Mouse (Mus musculus) myocyte (in vitro differentiated cells): ENCODE results near the gene G6pc.

Experiments used
- CEBPB ChIP-seq: IDR thresholded peaks from 2 replicates; pipeline ENCODE4 v1.6.1; 2011; ENCODE audit warnings: mild to moderate bottlenecking, moderate library complexity; ENCODE audit not compliant: poor library complexity, insufficient read depth, severe bottlenecking
- MAX ChIP-seq: IDR thresholded peaks from one replicate; pipeline ENCODE4 v1.6.1; 2011; ENCODE audit warnings: low read depth, mild to moderate bottlenecking, control low read depth
- TCF3 ChIP-seq: IDR thresholded peaks from one replicate; pipeline ENCODE4 v1.6.1; 2011; ENCODE audit warnings: low read depth, control low read depth; ENCODE audit not compliant: insufficient read length

DNA sequence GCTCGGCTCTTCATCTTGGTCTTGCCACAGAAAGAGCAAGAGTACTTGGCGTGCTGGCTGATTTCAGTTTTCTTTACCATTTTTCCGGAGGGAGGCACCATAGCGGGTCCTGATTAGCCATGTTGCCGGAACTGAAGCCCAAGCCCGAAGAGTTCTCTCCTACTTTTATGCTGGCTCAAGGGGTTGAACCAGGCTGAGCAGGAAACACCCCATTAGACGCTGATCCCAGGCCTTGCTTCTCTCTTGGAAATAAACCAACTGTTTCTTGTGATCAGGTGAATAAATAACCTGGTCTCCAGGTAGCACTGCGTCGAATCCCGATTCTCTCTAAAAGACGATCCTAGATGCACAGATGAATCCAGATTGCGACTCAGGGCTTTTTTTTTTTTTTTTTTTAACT, 13.9 kb upstream of the G6pc start:
- no peak for TF ChIP-seq CEBPB
- TF ChIP-seq MAX = no peak
- TF ChIP-seq TCF3 = no peak
